Mouse (Mus musculus): Measurements from ENCODE around the gene Gm8159. TPM values are rescaled to one million over a fixed set of nuclear protein-coding genes. Genes with fewer than 3 reads are reported as not detected.

Gene Gm8159
- polyA plus RNA-seq (2014; fragmentation: Illumina TruSeq; extraction: RNeasy Lipid Tissue Mini Kit (QIAGEN cat#74804); ENCODE audit: insufficient read depth, low read depth, low replicate concordance) = not detected

DNA sequence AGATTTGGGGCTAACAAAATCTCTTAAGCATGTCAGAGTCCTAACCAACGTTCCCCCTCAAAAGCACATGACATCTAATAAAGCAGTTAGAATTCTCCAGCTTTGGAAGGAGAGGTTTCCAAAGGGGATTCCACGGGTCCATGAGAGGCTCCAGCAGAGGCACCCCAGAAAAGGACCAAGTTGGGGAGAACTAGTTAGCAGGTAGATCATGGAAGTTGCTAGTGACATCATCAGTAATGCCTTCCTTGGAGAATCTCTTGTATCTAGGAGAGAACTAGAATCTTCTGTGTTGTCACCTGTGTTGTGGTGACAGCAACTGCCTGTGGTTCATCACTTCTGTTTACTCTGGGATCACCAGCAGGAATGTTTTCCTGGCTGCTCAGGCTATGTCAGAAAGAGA lies at the start of gene Gm8159:
TSS of gene Gm8159 (plus strand) at position 301 of the 400 bp plus-strand sequence.

GRCm38 (mm10) chr14:4663892-4664291 lies 31.7 kb downstream of the Gm8159 start, which contains the start of gene Gm3239:
Gene Gm3239, plus strand, starts transcription at chr14:4664192.

Other genes with a start within 250 kb of the Gm8159 start
- not detected for gene Gm3159, start 234.8 kb upstream of the Gm8159 start, polyA plus RNA-seq (2014; fragmentation: Illumina TruSeq; extraction: RNeasy Lipid Tissue Mini Kit (QIAGEN cat#74804); ENCODE audit: insufficient read depth, low read depth, low replicate concordance)
- not detected for gene Gm3164, start 216.9 kb upstream of the Gm8159 start, polyA plus RNA-seq (2014; fragmentation: Illumina TruSeq; extraction: RNeasy Lipid Tissue Mini Kit (QIAGEN cat#74804); ENCODE audit: insufficient read depth, low read depth, low replicate concordance)
- gene Gm3173, start 201.4 kb upstream of the Gm8159 start, polyA plus RNA-seq (2014; fragmentation: Illumina TruSeq; extraction: RNeasy Lipid Tissue Mini Kit (QIAGEN cat#74804); ENCODE audit: insufficient read depth, low read depth, low replicate concordance) = not detected
- gene Gm3182, start 150.6 kb upstream of the Gm8159 start, polyA plus RNA-seq (2014; fragmentation: Illumina TruSeq; extraction: RNeasy Lipid Tissue Mini Kit (QIAGEN cat#74804); ENCODE audit: insufficient read depth, low read depth, low replicate concordance) = not detected
- not detected for gene Gm3047, start 76.9 kb upstream of the Gm8159 start, polyA plus RNA-seq (2014; fragmentation: Illumina TruSeq; extraction: RNeasy Lipid Tissue Mini Kit (QIAGEN cat#74804); ENCODE audit: insufficient read depth, low read depth, low replicate concordance)
- not detected for gene Gm3239, start 31.8 kb downstream of the Gm8159 start, polyA plus RNA-seq (2014; fragmentation: Illumina TruSeq; extraction: RNeasy Lipid Tissue Mini Kit (QIAGEN cat#74804); ENCODE audit: insufficient read depth, low read depth, low replicate concordance)
- gene Gm7876, start 76.9 kb downstream of the Gm8159 start, polyA plus RNA-seq (2014; fragmentation: Illumina TruSeq; extraction: RNeasy Lipid Tissue Mini Kit (QIAGEN cat#74804); ENCODE audit: insufficient read depth, low read depth, low replicate concordance) = not detected
- gene Gm3252, start 94.4 kb downstream of the Gm8159 start, polyA plus RNA-seq (2014; fragmentation: Illumina TruSeq; extraction: RNeasy Lipid Tissue Mini Kit (QIAGEN cat#74804); ENCODE audit: insufficient read depth, low read depth, low replicate concordance) = not detected
- gene Gm9602, start 144.0 kb downstream of the Gm8159 start, polyA plus RNA-seq (2014; fragmentation: Illumina TruSeq; extraction: RNeasy Lipid Tissue Mini Kit (QIAGEN cat#74804); ENCODE audit: insufficient read depth, low read depth, low replicate concordance) = not detected
- gene Gm3269, start 205.8 kb downstream of the Gm8159 start, polyA plus RNA-seq (2014; fragmentation: Illumina TruSeq; extraction: RNeasy Lipid Tissue Mini Kit (QIAGEN cat#74804); ENCODE audit: insufficient read depth, low read depth, low replicate concordance) = not detected
- gene Gm3264, start 223.2 kb downstream of the Gm8159 start, polyA plus RNA-seq (2014; fragmentation: Illumina TruSeq; extraction: RNeasy Lipid Tissue Mini Kit (QIAGEN cat#74804); ENCODE audit: insufficient read depth, low read depth, low replicate concordance) = not detected